Mouse (Mus musculus) gastrocnemius, adult 2 months (tissue): ENCODE data around the gene 4933428M09Rik. TPM values are rescaled to one million over a fixed set of nuclear protein-coding genes. Genes with fewer than 3 reads are reported as not detected.
"Not testable (repeated sequence)": the region's sequence is repeated elsewhere in the genome, so short reads cannot be mapped to it uniquely, and the experiment has no call there.

Source experiments
- DNase-seq: peaks from one replicate; pipeline ENCODE4 v3.0.0; 2022
- H3K27ac ChIP-seq: fragments of 200-600 bp; 2 replicates; pipeline ENCODE4 v1.8.1; 2022; ENCODE audit warnings: mild to moderate bottlenecking
- H3K4me3 ChIP-seq: fragments of 200-600 bp; 2 replicates; pipeline ENCODE4 v1.8.1; 2022; ENCODE audit warnings: mild to moderate bottlenecking, moderate library complexity
- CTCF ChIP-seq: fragments of 200-600 bp; IDR thresholded peaks from 2 replicates; pipeline ENCODE4 v1.8.1; 2022; ENCODE audit warnings: antibody characterized with exemption, mild to moderate bottlenecking, moderate library complexity
- intact Hi-C: fragments of 180-260 bp; cut with DNase I; formaldehyde crosslinking; loops from one replicate; pipeline ENCODE4 v1.15.1; 2025
- long read RNA-seq, 2 experiments: library from polyadenylated mRNA; stranded (forward); transcript quantifications; one replicate each; pipeline ENCODE4 v2.0.0; 2021
- total RNA-seq, 2 experiments: library from RNA; stranded (reverse); gene quantifications; 2 replicates each; pipeline ENCODE4 v1.2.3; 2021

Gene 4933428M09Rik
- total RNA-seq, result not detected
- long read RNA-seq, experiment 1, result 0 reads
- long read RNA-seq, experiment 2, result 0 reads

DNA sequence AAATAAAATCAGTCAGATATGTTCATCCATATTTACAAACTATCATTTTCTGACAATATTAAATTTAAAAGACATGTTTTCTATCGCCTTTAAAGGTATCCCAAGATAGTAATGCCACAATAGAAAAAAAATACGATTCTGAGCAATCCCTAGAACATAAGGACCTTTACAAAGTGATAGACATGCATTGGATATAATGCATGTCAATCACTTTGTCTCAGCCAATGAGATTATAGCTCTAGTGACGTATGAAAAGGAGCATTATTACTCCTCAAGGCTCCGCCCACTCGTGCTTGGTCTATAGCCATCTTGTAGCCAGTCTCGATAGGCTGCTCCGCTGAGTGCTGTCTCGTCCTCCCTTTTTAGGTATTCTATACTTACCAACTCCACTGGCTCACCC lies at the start of gene 4933428M09Rik:
Gene 4933428M09Rik (plus strand): TSS at position 301 of the 400 bp plus-strand sequence.
- no peak within 1 kb of the TSS for H3K27ac ChIP-seq
- DNase-seq, result no peak
- intact Hi-C loops, result no loop called here
- H3K4me3 ChIP-seq, result no peak within 1 kb of the TSS
- no peak for TF ChIP-seq CTCF

DNA sequence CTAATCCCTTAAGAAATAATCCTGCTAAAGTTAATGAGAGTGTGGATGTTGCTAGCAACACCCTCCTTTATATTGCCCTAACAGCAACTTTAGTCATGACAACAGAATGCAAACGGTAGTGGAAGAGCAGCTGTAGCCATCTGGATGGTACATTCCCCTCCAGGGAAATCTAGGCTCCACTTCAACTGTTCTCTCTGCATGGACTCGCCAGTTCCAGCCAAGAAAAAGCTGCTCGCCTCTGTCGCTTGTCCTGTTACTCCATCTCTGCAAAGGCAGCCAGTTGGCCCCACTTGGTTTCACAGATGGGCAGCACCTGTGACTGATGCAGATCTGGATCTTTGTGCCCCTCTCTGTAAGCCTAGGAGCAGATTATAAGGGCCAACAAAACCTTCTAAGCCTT lies 45.0 kb upstream of the 4933428M09Rik start:
- TF ChIP-seq CTCF, result no peak

DNA sequence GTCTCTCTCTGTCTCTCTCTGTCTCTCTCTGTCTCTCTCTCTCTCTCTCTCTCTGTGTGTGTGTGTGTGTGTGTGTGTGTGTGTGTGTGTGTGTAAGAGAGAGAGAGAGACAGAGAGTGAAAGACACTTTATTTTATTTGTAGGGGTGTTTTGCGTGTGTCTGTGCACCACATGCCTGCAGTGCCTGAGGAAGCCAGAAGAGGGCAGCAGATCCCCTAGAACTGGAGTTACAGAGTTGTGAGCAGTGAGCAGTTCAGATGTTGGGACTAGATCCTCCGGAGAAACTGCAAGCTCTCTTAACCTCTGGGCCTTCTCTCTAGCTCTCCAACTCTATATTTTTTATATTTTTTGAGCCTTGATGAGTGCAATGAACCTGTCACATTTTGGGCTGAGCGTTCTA lies 12.5 kb downstream of the 4933428M09Rik start:
- peak; percentile 26; the same call in 1 of the 2 replicates for TF ChIP-seq CTCF
- intact Hi-C loops, H3K27ac ChIP-seq, DNase-seq, H3K4me3 ChIP-seq: not testable (repeated sequence)

More for the DNA sequence above, 45.0 kb upstream of the 4933428M09Rik start:
- intact Hi-C loops, result no loop called here
- no peak for DNase-seq
- H3K4me3 ChIP-seq, result no peak overlapping the region
- no peak overlapping the region for H3K27ac ChIP-seq

DNA sequence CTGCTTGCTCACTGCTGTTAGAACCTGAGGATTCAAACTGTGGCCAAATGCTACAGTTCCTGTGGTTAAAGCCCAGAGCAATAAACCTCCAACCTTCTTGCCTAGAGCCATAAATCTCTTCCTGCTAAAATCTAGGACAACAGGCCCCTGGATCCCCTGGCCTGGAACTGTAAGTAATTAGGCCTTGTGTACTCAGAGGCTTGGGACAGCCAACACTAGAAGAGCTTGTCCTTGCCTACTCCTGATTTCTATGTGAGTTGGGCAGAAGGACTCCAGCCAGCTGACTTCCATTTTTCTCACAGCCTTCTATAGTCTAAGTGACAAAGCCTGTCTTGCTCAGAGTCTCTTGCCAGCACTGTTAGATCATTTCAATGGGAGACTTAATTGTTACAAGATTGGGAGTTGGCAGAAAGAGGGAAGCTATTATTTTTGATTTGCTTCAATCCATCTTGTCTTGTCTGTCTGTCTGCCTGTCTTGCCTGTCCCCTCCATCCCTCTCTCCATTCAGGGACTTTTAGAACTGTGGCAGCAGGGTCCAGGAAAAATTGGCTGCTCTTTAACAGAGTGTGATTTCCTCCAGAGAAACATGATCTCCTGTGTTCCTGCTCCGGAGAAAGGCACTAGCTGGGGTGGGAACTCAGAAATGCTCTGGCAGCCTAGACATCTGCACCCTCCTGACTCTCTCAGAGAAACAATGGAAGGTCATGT lies 15.7 kb downstream of the 4933428M09Rik start:
- no peak for TF ChIP-seq CTCF
- Histone ChIP-seq H3K4me3 (no peak overlapping the region), H3K27ac (no peak overlapping the region)
- intact Hi-C loops, result no loop called here
- no peak for DNase-seq

DNA sequence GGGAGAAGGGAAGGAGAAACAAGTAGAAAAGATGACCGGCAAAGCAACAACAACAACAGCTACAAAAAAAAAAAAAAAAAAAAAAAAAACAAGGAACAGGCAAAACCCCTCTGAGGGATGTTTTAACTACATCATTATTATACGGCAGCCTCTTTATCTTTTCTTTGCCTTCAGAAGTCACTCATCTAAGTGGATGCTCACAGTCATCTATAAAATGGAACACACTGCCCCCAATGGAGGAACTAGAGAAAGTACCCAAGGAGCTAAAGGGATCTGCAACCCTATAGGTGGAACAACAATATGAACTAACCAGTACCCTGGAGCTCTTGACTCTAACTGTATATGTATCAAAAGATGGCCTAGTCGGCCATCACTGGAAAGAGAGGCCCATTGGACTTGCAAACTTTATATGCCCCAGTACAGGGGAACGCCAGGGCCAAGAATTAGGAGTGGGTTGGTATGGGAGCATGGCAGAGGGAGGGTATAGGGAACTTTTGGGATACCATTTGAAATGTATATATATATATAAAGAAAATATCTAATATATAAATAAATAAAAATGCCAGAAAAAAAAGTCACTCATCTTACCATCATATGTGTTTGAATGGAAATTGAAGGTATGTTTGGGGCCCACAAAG lies 30.3 kb downstream of the 4933428M09Rik start:
- H3K4me3 ChIP-seq, result peak overlapping the region; percentile 74
- H3K27ac ChIP-seq, intact Hi-C loops, DNase-seq: not testable (repeated sequence)

DNA sequence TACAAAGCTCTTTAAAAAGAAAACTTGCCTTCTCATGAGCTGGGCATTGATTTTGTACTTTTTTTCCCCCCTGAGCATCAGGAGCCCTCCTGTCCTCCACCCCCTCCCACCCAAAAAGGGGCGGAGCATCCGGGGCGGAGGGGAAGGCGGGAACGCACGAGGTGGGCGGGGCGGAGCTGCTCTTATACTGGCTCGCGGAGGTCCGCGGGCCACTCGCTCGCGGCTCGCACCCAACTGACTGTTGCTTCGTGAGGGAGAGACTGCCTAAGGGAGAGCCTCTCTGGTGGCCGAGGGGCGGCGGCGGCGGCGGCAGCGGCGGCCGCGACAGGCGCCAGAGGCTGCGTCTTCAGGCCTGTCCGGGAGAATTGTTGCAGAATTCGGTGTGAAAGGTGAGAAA lies 30.8 kb downstream of the 4933428M09Rik start, which contains the start of gene Mum1l1:
Gene Mum1l1 (plus strand): TSS at position 214 of the 397 bp plus-strand sequence.
- H3K27ac ChIP-seq, result peak within 1 kb of the TSS; percentile 58
- TF ChIP-seq CTCF, result no peak
- intact Hi-C loops, result no loop called here
- peak within 1 kb of the TSS; percentile 74 for H3K4me3 ChIP-seq
- DNase-seq, result peak; percentile 80

DNA sequence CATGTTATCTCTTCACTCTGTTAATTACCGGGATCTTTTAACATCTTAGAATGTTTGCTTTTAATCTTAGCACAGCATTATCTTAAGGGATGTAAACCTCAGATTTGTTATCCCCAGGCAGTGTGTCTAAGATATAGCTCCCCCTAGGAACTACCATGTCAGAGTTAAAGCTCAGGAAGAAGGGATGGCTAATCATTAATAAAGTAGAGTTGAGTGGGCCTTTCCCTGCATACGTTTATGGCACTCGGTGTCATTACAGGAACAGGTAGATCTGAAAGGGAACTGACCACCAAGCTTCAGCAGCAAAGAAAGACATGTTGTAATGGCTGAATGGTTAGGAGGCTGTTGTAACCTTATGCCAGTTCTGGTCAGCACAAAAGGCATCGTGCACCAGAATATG lies 35.7 kb downstream of the 4933428M09Rik start:
- no peak for DNase-seq
- intact Hi-C loops, result no loop called here
- TF ChIP-seq CTCF, result no peak
- no peak overlapping the region for H3K4me3 ChIP-seq
- no peak overlapping the region for H3K27ac ChIP-seq

DNA sequence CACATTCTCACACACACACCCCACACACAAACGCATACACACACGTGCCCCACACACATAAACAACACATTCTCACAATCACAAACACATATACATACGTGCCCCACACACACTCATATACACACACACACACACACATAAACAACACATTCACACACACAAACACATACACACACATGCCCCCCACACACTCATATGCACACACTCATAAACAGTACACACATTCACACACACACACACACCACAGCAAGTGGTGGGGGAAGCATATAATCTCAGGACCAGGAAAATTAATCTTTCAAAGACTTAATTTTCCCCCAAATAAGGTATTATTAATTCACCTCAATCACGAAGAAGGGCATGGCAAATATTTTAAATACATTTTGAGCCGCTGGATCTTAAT lies 37.4 kb downstream of the 4933428M09Rik start:
- H3K27ac ChIP-seq, result no peak overlapping the region
- intact Hi-C loops, result no loop called here
- H3K4me3 ChIP-seq, result 0 out of 2 replicates have a peak overlapping the region, but pooled peaks have one; percentile 69
- no peak for DNase-seq
- no peak for TF ChIP-seq CTCF

DNA sequence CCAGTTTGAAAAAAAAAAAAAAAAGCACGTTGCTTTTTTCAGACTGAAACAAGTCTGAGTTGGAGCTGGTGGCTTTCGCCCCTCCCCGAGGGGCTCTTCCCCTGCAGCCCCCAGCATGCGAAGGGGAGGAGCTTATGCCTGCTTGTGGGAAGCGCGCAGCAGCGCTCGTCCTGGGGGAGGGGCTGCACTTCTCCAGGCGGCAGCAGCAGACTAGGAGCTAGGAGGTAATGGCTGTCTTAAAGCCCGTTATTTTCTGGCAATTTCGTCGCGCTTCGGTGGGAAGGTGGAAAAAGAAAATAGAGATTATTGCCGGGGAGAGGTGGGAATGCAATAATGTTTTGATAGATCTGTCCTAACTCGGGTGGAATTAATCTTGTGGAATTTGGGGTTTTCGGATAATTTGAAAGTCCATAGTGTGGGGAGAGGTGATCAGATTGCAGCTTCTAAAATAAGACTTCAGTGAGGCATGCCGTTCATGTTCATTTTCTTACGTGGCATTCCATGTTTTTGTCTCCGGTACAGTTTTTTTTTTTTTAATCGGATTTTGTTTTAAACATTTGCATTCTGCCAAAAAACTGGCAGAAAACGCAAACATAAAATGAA lies 38.1 kb downstream of the 4933428M09Rik start:
- peak; percentile 51 for DNase-seq
- intact Hi-C loops, result no loop called here
- peak overlapping the region; percentile 69 for H3K4me3 ChIP-seq

DNA sequence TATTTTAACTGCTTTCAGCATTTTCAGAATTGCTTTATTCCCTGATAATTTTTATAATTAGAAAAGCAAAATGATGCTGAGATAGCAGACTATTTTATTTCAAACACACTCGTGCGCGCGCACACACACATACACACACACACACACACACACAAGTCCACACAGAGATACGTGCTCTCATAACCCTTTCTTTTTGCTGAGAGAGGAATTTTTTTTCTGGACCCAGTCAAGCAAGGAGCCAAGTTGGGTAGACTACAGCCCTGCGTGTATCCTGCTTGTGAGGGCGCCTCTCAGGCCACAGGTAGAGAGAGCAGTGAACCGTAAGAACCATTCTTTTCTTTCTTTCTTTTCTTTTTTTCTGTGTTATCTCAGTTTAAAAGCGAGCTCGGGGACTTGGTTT lies 38.7 kb downstream of the 4933428M09Rik start:
- Histone ChIP-seq H3K27ac (no peak overlapping the region), H3K4me3 (peak overlapping the region; percentile 69)
- no peak for TF ChIP-seq CTCF
- intact Hi-C loops, result no loop called here
- no peak for DNase-seq

More for the DNA sequence above, 38.1 kb downstream of the 4933428M09Rik start:
- H3K27ac ChIP-seq, result peak overlapping the region; percentile 41; the same call in 1 of the 2 replicates
- TF ChIP-seq CTCF, result no peak

DNA sequence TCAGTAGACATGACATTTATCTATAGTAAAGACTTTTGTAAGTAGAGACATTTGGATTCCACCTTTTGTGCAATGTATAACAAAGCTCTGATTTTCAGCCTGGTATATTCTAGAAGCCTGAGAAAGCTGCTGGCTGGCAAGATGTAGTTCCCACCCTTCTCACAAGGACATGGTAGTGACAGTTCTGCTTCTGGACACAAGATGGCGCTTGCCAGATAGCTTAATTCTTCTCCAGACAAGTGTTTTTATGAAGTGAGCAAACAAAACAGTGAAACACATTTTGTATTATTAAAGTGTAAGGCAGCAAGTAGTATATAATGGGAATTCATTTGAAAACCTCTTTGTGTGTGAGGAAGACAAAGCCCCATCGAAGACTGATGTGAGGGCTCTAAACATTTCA lies 40.0 kb downstream of the 4933428M09Rik start:
- intact Hi-C loops, result no loop called here
- TF ChIP-seq CTCF, result peak; percentile 69
- peak; percentile 45 for DNase-seq
- H3K4me3 ChIP-seq, result no peak overlapping the region
- no peak overlapping the region for H3K27ac ChIP-seq

DNA sequence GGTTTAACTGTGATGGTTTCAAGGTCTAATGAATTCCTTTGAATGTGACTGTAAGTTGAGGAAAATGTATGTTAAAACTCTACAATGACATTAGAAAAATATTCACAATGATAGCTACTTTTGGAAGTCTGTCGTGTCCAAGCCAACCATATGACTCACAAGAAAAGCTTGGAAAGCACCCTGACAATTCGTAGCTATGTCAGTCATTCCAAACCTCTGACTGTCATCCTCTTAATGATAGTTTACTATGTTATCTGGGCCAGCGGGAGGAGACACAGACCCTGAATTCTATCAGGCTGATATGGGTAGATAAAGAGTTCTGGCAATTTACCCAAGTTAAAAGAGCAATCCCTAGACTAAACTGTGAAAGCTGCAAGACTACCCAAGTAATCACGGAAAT lies 41.8 kb downstream of the 4933428M09Rik start:
- no peak overlapping the region for H3K4me3 ChIP-seq
- DNase-seq, result no peak
- no peak for TF ChIP-seq CTCF
- H3K27ac ChIP-seq, result no peak overlapping the region
- intact Hi-C loops, result no loop called here

DNA sequence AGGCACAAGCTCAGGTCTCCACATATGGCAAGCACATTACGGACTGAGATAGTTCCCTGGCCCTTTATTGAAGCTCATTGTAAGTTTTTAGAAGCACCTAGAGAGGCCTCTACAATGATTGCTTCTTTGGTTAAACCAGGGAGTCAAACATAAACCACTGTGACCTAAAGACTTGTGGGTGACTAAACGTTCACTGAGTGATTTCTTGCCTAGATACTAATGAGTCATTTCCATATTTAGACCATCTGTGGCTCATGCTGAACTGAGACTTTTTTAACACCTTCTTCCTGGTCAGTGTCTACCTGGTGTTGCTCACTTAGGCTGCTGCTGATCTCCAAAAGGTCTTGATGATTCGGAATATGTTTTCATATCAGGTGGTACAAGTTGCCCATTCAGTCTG lies 42.9 kb downstream of the 4933428M09Rik start:
- Histone ChIP-seq H3K27ac (no peak overlapping the region), H3K4me3 (no peak overlapping the region)
- TF ChIP-seq CTCF, result no peak
- intact Hi-C loops, result no loop called here
- no peak for DNase-seq

Other genes starting within 250 kb of the 4933428M09Rik start
- not detected for gene Serpina7, start 94.0 kb upstream of the 4933428M09Rik start, total RNA-seq
- not detected for gene 4930513O06Rik, start 93.0 kb upstream of the 4933428M09Rik start, total RNA-seq
- 1 to 10 TPM; 4.6 to 6.1 TPM for gene Mum1l1, start 30.8 kb downstream of the 4933428M09Rik start, total RNA-seq
- not detected for gene Trap1a, start 154.5 kb downstream of the 4933428M09Rik start, total RNA-seq